Mouse (Mus musculus) macrophage (primary cell): ENCODE data around the gene Kcnmb1. TPM values are rescaled to one million over a fixed set of nuclear protein-coding genes. Genes with fewer than 3 reads are reported as not detected.

Experiments used
- H3K27ac ChIP-seq: fragments of 350-480 bp; formaldehyde crosslinking; 2 replicates; pipeline ENCODE4 v1.9.0; 2021
- H3K36me3 ChIP-seq: fragments of 350-480 bp; formaldehyde crosslinking; 2 replicates; pipeline ENCODE4 v1.9.0; 2021; ENCODE audit errors: inconsistent target
- H3K4me3 ChIP-seq: fragments of 350-480 bp; formaldehyde crosslinking; 2 replicates; pipeline ENCODE4 v1.9.0; 2021; ENCODE audit errors: inconsistent target
- H3K79me2 ChIP-seq: fragments of 350-480 bp; formaldehyde crosslinking; 2 replicates; pipeline ENCODE4 v1.9.0; 2021; ENCODE audit errors: inconsistent target
- WGBS: methylation state at CpG from one replicate; pipeline ENCODE4 v1.1.7; 2026; ENCODE audit warnings: inconsistent platforms; ENCODE audit not compliant: missing documents; 5-methylcytosine and 5-hydroxymethylcytosine counted together
- polyA plus RNA-seq: library from polyadenylated mRNA; stranded (reverse); fragments of 250-400 nt; gene quantifications from 3 replicates; pipeline ENCODE4 v1.2.4, GENCODE M21; 2018; ENCODE audit warnings: inconsistent platforms

Kcnmb1 gene
- polyA plus RNA-seq, 1 experiment from 2014 or later: not detected

- peak overlapping the region; percentile 4; the same call in 1 of the 2 replicates for H3K4me3 ChIP-seq
- H3K27ac ChIP-seq: peak overlapping the region; percentile 55
- WGBS: 5% methylated on average over 18 of the region's 18 CpGs
- H3K79me2 ChIP-seq: no peaks in the 10 kb centered on the region
- H3K36me3 ChIP-seq: no peaks in the 10 kb centered on the region
These were observed 30.3 kb upstream of the Kcnmb1 start for GRCm38 (mm10) chr11:33932386-33933111.

- whole genome bisulfite sequencing: 86% methylated on average over 8 of the region's 9 CpGs
- Histone ChIP-seq H3K79me2 (no peaks in the 10 kb centered on the region), H3K27ac (no peak overlapping the region), H3K36me3 (no peaks in the 10 kb centered on the region), H3K4me3 (no peak overlapping the region)
These were observed 28.5 kb upstream of the Kcnmb1 start for GRCm38 (mm10) chr11:33934286-33934685.

GRCm38 (mm10) chr11:33937641-33938040 is 25.2 kb upstream of the Kcnmb1 start:
- Histone ChIP-seq H3K36me3 (no peaks in the 10 kb centered on the region), H3K4me3 (no peak overlapping the region), H3K79me2 (no peaks in the 10 kb centered on the region), H3K27ac (no peak overlapping the region)
- WGBS: 91% methylated on average over 8 of the region's 8 CpGs

- Histone ChIP-seq H3K36me3 (no peaks in the 10 kb centered on the region), H3K4me3 (no peak overlapping the region), H3K27ac (no peak overlapping the region), H3K79me2 (no peaks in the 10 kb centered on the region)
- WGBS: 27% methylated on average over 7 of the region's 7 CpGs
These were observed 24.1 kb upstream of the Kcnmb1 start for GRCm38 (mm10) chr11:33938561-33939274.

- no peaks in the 10 kb centered on the region for H3K36me3 ChIP-seq
- WGBS: 29% methylated on average over 4 of the region's 4 CpGs
- H3K79me2 ChIP-seq: no peaks in the 10 kb centered on the region
- H3K4me3 ChIP-seq: no peak overlapping the region
- no peak overlapping the region for H3K27ac ChIP-seq
These were observed 23.2 kb upstream of the Kcnmb1 start for GRCm38 (mm10) chr11:33939456-33940113.

- Histone ChIP-seq H3K36me3 (no peaks in the 10 kb centered on the region), H3K27ac (no peak overlapping the region), H3K79me2 (no peaks in the 10 kb centered on the region), H3K4me3 (no peak overlapping the region)
- 87% methylated on average over 1 of the region's 1 CpGs for WGBS
These were observed 19.2 kb upstream of the Kcnmb1 start for GRCm38 (mm10) chr11:33943565-33943964.

- Histone ChIP-seq H3K4me3 (no peak overlapping the region), H3K36me3 (no peaks in the 10 kb centered on the region), H3K79me2 (no peaks in the 10 kb centered on the region), H3K27ac (no peak overlapping the region)
- 69% methylated on average over 4 of the region's 4 CpGs for WGBS
These were observed 18.6 kb upstream of the Kcnmb1 start for GRCm38 (mm10) chr11:33944067-33944785.

- Histone ChIP-seq H3K27ac (no peak overlapping the region), H3K4me3 (no peak overlapping the region), H3K36me3 (no peaks in the 10 kb centered on the region), H3K79me2 (no peaks in the 10 kb centered on the region)
- 90% methylated on average over 9 of the region's 9 CpGs for WGBS
These were observed 18.0 kb upstream of the Kcnmb1 start for GRCm38 (mm10) chr11:33944786-33945328.

GRCm38 (mm10) chr11:33946501-33946900 is 16.3 kb upstream of the Kcnmb1 start:
- Histone ChIP-seq H3K4me3 (no peak overlapping the region), H3K36me3 (no peaks in the 10 kb centered on the region), H3K27ac (no peak overlapping the region), H3K79me2 (no peaks in the 10 kb centered on the region)
- WGBS: 66% methylated on average over 4 of the region's 4 CpGs

- Histone ChIP-seq H3K36me3 (no peaks in the 10 kb centered on the region), H3K27ac (no peak overlapping the region), H3K79me2 (no peaks in the 10 kb centered on the region), H3K4me3 (no peak overlapping the region)
- 93% methylated on average over 5 of the region's 5 CpGs for WGBS
These were observed 11.7 kb upstream of the Kcnmb1 start for GRCm38 (mm10) chr11:33951155-33951554.

- WGBS: 66% methylated on average over 8 of the region's 8 CpGs
- H3K79me2 ChIP-seq: no peaks in the 10 kb centered on the region
- H3K27ac ChIP-seq: no peak overlapping the region
- no peaks in the 10 kb centered on the region for H3K36me3 ChIP-seq
- no peak overlapping the region for H3K4me3 ChIP-seq
These were observed 10.9 kb upstream of the Kcnmb1 start for GRCm38 (mm10) chr11:33951684-33952625.

- WGBS: 95% methylated on average over 4 of the region's 4 CpGs
- Histone ChIP-seq H3K27ac (no peak overlapping the region), H3K79me2 (no peaks in the 10 kb centered on the region), H3K36me3 (no peaks in the 10 kb centered on the region), H3K4me3 (no peak overlapping the region)
These were observed 6.8 kb upstream of the Kcnmb1 start for GRCm38 (mm10) chr11:33955982-33956381.

GRCm38 (mm10) chr11:33956623-33957022 is 6.2 kb upstream of the Kcnmb1 start:
- WGBS: 83% methylated on average over 5 of the region's 5 CpGs
- H3K79me2 ChIP-seq: no peaks in the 10 kb centered on the region
- H3K27ac ChIP-seq: no peak overlapping the region
- no peaks in the 10 kb centered on the region for H3K36me3 ChIP-seq
- H3K4me3 ChIP-seq: no peak overlapping the region
